Mouse (Mus musculus): ENCODE results near the gene Tuba1c. TPM values are rescaled to one million over a fixed set of nuclear protein-coding genes. Genes with fewer than 3 reads are reported as not detected.
"Not testable (repeated sequence)": the region's sequence is repeated elsewhere in the genome, so short reads cannot be mapped to it uniquely, and the experiment has no call there.

The Tuba1c gene
- polyA plus RNA-seq, 1 experiment from 2014 or later = 142 TPM

DNA sequence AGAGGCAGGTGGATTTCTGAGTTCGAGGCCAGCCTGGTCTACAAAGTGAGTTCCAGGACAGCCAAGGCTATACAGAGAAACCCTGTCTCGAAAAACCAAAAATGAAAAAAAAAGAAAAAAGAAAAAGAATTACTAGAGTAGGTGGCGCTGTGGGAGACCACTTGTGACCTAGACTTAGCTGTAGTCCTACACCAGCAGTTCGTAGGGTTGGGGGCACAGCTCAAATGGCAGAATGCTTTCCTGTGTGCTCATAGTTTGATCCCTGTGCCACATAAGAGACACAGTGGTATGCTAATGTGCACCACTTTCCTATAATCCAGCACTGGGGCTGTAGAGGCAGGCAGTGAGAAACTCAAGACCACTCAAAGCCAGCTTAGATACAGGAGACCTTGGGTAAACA is 9.6 kb downstream of the Tuba1c start:
- no peaks in the 10 kb centered on the region for H3K4me1 ChIP-seq (replicated peaks; ENCODE audit: control insufficient read depth, insufficient read depth, low read length)
- WGBS = 83% methylated on average over 4 of the region's 4 CpGs
- ATAC-seq (replicated peaks; ENCODE audit: low FRiP score) (no peak), DNase-seq (ENCODE audit: low spot score) (no peak)
- H3K4me2 ChIP-seq (ENCODE audit: low read depth, low read length, severe bottlenecking) = no peak overlapping the region
- no peaks in the 10 kb centered on the region; the same call in 1 of the 2 replicates for H3K36me3 ChIP-seq (ENCODE audit: control insufficient read depth, insufficient read depth, low read length)
- H3K27ac ChIP-seq (ENCODE audit: low read depth, low read length) = no peak overlapping the region
- H3K4me3 ChIP-seq (ENCODE audit: low read depth, low read length) = no peak overlapping the region
- H3K27me3 ChIP-seq (ENCODE audit: control insufficient read depth, insufficient read depth, low read length) = no peaks in the 10 kb centered on the region
- no peak overlapping the region for H3K9ac ChIP-seq (ENCODE audit: low read length)
- H3K9me3 ChIP-seq (ENCODE audit: control insufficient read depth, low read length) = no peaks in the 10 kb centered on the region

DNA sequence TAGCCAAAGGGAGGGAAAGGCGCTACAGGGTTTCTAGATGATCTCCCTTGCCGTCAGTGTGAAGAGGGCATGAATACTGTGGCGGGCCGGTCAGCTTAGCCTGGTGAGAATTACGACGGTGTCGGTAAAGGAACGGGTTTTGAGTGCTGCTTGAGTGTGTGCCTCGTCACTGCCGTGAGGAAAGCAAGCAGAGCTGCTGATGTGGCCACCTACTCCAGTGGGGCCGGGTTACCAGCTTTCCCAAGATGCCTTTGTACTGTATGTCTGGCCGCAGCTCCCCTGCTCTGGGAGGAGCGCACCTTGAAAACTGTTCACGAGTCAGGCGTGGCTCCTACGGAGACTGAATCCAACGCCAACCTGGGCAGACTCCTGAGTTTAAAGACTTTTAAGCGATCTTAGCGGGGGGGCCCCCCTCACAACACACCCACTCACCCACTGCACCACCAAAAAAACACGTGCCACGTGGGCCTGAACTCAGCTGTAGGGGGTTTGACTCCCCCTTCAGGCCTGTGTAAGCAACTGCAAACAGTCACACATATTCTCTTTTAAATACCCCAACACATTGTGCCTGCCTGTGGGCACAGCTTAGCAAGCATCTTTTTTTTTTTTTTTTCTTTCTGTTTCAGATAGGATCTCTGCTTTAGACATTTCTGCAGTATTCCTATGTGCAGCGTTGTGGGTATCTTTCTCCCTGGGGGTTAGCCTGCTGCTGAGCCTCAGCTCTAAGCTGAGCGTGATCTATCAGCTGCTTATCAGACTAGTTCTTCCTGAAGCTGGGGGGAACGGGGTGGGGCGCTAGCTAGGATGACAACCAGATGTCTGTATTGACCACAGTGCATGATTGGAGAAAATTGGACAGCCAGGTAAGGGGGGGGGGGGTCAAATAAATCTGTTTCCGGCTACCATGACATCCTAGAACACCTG is 10.6 kb downstream of the Tuba1c start:
- Histone ChIP-seq H3K4me1 (replicated peaks; ENCODE audit: control insufficient read depth, insufficient read depth, low read length) (0 out of 2 replicates have a peak, but pooled peaks cover 3% of the 10 kb centered on the region), H3K36me3 (ENCODE audit: control insufficient read depth, insufficient read depth, low read length) (no peaks in the 10 kb centered on the region; the same call in 1 of the 2 replicates), H3K4me3 (ENCODE audit: low read depth, low read length) (no peak overlapping the region), H3K9me3 (ENCODE audit: control insufficient read depth, low read length) (no peaks in the 10 kb centered on the region), H3K4me2 (ENCODE audit: low read depth, low read length, severe bottlenecking) (no peak overlapping the region), H3K9ac (ENCODE audit: low read length) (no peak overlapping the region), H3K27ac (ENCODE audit: low read depth, low read length) (no peak overlapping the region), H3K27me3 (ENCODE audit: control insufficient read depth, insufficient read depth, low read length) (no peaks in the 10 kb centered on the region)
- ATAC-seq (replicated peaks; ENCODE audit: low FRiP score) = no peak
- DNase-seq (ENCODE audit: low spot score) = no peak
- WGBS = 74% methylated on average over 26 of the region's 26 CpGs

DNA sequence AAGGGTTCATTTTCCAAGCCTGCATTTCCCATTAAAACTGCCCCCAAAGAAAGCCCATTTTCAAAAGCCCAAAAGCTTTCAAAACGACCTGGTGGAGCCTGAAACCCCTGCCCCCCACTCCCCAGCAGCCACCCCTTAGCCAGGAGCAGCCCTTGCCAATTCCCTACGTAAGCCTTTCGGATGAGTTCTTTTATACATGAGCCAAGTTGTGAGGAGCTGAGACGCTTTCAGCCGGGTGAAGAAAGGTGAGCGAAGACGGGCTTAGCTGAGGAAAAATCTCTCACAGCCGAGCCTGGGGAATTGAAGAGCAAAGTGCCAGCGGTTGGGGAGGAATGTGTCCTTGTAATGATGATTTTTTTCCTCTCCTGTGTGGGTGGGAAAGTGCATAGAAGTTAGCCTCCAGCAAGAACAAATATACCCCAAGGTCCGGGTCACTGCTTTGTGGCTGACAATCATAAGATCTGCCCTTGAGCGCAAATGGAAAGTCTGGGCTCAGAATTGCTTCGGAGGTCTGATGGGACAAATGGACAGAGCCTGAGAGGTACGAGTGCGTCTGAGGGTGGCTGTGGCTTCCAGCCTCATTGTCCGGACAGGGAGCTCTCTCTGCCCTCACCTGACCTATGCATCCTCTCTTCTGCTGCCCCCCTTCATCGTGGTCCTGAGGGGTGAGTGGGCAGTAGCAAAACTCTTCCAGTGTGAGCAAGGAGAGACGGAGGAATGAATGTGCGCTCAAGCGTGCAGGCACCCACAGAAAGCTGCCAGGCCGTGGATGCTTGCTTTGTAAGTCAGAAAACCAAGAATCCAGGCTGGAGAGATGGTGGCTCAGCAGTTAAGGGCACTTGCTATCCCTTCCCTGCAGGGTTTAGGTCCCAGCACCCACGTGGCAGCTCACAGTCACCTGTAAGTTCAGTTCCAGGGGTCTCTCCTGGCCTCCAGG is 11.5 kb downstream of the Tuba1c start:
- Histone ChIP-seq H3K27ac (ENCODE audit: low read depth, low read length) (no peak overlapping the region), H3K36me3 (ENCODE audit: control insufficient read depth, insufficient read depth, low read length) (no peaks in the 10 kb centered on the region), H3K4me1 (replicated peaks; ENCODE audit: control insufficient read depth, insufficient read depth, low read length) (0 out of 2 replicates have a peak, but pooled peaks cover 3% of the 10 kb centered on the region), H3K9me3 (ENCODE audit: control insufficient read depth, low read length) (no peaks in the 10 kb centered on the region), H3K4me3 (ENCODE audit: low read depth, low read length) (no peak overlapping the region), H3K4me2 (ENCODE audit: low read depth, low read length, severe bottlenecking) (no peak overlapping the region), H3K27me3 (ENCODE audit: control insufficient read depth, insufficient read depth, low read length) (no peaks in the 10 kb centered on the region), H3K9ac (ENCODE audit: low read length) (no peak overlapping the region)
- no peak for ATAC-seq (replicated peaks; ENCODE audit: low FRiP score)
- 55% methylated on average over 21 of the region's 21 CpGs for WGBS
- DNase-seq (ENCODE audit: low spot score) = no peak

DNA sequence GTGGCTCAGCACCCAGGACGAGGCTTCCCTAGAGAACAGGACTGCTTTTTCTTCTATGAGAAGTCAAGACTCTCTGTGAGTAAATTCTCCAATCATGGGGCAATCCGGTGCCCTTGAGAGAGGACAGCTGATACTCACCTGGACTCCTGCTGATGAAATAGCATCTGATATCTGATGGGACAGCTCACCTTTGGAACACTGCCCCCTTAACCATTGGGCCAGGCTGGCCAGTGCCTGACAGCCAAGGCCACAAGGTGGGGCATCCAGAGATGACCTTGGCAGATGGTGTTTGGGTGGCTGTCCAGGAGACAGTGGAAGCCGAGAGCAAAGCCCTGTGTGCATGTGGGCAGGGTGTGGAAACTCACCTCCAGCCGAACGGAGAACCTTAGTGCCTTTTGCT is 12.6 kb downstream of the Tuba1c start:
- no peak overlapping the region for H3K4me3 ChIP-seq (ENCODE audit: low read depth, low read length)
- no peak overlapping the region for H3K4me2 ChIP-seq (ENCODE audit: low read depth, low read length, severe bottlenecking)
- no peaks in the 10 kb centered on the region for H3K9me3 ChIP-seq (ENCODE audit: control insufficient read depth, low read length)
- no peak for DNase-seq (ENCODE audit: low spot score)
- no peak overlapping the region for H3K27ac ChIP-seq (ENCODE audit: low read depth, low read length)
- ATAC-seq (replicated peaks; ENCODE audit: low FRiP score) = no peak
- 0 out of 2 replicates have a peak, but pooled peaks cover 3% of the 10 kb centered on the region for H3K4me1 ChIP-seq (replicated peaks; ENCODE audit: control insufficient read depth, insufficient read depth, low read length)
- H3K36me3 ChIP-seq (ENCODE audit: control insufficient read depth, insufficient read depth, low read length) = no peaks in the 10 kb centered on the region
- no peaks in the 10 kb centered on the region for H3K27me3 ChIP-seq (ENCODE audit: control insufficient read depth, insufficient read depth, low read length)
- 84% methylated on average over 5 of the region's 5 CpGs for WGBS
- H3K9ac ChIP-seq (ENCODE audit: low read length) = no peak overlapping the region

DNA sequence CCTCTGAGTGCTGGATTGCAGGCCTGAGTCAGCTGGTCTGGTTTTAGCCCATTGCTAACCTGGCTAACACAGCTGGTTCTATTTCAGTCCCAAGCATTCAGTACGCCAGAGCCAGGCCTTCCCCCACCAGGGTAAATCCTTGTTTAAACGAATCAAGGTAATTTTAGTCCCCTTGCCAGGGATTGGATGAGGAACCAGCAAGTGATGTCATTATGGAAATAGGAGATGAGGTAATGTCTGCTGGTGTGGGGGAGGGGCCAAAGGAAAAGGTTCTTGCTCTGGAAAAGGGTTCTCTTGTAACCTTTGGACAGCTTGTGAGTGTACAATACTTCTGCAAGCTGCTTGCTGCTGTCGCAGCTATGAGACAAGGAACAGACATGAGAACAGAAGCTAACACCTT is 15.2 kb downstream of the Tuba1c start:
- DNase-seq (ENCODE audit: low spot score) (no peak), ATAC-seq (replicated peaks; ENCODE audit: low FRiP score) (no peak)
- no peak overlapping the region for H3K9ac ChIP-seq (ENCODE audit: low read length)
- no peak overlapping the region for H3K4me2 ChIP-seq (ENCODE audit: low read depth, low read length, severe bottlenecking)
- H3K36me3 ChIP-seq (ENCODE audit: control insufficient read depth, insufficient read depth, low read length) = no peaks in the 10 kb centered on the region
- H3K27ac ChIP-seq (ENCODE audit: low read depth, low read length) = no peak overlapping the region
- H3K4me3 ChIP-seq (ENCODE audit: low read depth, low read length) = no peak overlapping the region
- H3K4me1 ChIP-seq (replicated peaks; ENCODE audit: control insufficient read depth, insufficient read depth, low read length) = 0 out of 2 replicates have a peak, but pooled peaks cover 3% of the 10 kb centered on the region
- WGBS = 51% methylated on average over 3 of the region's 3 CpGs
- no peaks in the 10 kb centered on the region for H3K27me3 ChIP-seq (ENCODE audit: control insufficient read depth, insufficient read depth, low read length)
- no peaks in the 10 kb centered on the region for H3K9me3 ChIP-seq (ENCODE audit: control insufficient read depth, low read length)

DNA sequence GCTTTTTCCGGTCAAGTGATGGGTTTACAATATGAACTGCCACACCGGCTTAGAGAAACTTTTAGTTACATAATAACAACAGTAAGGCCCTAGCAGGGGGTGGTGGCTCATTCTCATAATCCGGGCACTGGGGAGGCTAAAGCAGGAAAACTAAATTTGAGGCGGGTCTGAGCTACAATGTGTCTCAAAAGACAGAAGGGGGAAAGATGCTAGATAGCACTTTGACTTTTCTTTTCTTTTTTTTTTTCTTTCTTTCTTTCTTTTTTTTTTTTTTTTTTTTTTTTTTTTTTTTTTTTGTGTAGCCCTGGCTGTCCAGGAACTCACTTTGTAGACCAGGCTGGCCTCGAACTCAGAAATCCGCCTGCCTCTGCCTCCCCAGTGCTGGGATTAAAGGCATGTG is 16.0 kb downstream of the Tuba1c start:
- DNase-seq (ENCODE audit: low spot score) = not testable (repeated sequence)

DNA sequence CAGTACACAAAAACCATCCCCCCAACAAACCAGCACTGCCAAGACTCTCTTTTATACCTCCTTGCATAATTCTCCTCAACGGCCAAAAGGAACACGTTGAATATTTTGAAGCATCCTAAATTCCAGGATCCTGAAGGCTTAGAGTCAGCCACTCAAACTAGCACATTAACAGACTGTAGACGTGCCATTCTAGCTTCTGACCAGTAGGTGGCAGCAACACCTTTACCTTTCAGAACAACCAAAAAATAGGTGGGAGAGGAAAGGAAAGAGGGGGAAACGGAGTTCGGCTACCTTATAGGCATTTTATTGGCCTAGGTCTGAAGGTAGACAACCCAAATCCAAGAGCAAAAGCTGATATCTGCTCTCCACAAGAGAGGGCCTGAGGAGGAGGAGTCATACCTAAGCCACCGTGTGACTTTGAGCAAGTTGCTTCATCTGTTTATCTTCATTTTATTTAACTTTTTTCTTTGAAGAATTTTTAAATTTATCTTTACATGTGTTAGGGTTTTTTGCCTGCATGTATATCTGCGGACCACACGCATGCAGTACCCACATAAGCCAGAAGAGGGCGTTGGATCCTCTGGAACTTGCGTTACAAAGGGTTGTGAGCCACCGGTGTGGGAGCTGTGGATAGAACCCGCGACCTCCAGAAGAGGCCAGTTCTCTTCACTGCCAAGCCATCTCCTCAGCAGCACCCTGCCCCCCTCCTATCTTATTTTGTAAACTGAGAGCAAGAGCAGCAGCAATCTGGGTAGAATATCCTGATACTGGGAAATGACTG is 20.0 kb downstream of the Tuba1c start:
- Histone ChIP-seq H3K27ac (ENCODE audit: low read depth, low read length) (no peak overlapping the region), H3K27me3 (ENCODE audit: control insufficient read depth, insufficient read depth, low read length) (peaks cover 19% of the 10 kb centered on the region), H3K9me3 (ENCODE audit: control insufficient read depth, low read length) (no peaks in the 10 kb centered on the region), H3K4me1 (replicated peaks; ENCODE audit: control insufficient read depth, insufficient read depth, low read length) (peaks cover 7% of the 10 kb centered on the region; the same call in 1 of the 2 replicates), H3K4me2 (ENCODE audit: low read depth, low read length, severe bottlenecking) (no peak overlapping the region), H3K9ac (ENCODE audit: low read length) (no peak overlapping the region), H3K4me3 (ENCODE audit: low read depth, low read length) (no peak overlapping the region), H3K36me3 (ENCODE audit: control insufficient read depth, insufficient read depth, low read length) (no peaks in the 10 kb centered on the region)
- WGBS = 36% methylated on average over 13 of the region's 13 CpGs
- ATAC-seq (replicated peaks; ENCODE audit: low FRiP score) = no peak
- peak; percentile 70 for DNase-seq (ENCODE audit: low spot score)

More for the DNA sequence above, 16.0 kb downstream of the Tuba1c start:
- H3K4me2 ChIP-seq (ENCODE audit: low read depth, low read length, severe bottlenecking); H3K36me3 ChIP-seq (ENCODE audit: control insufficient read depth, insufficient read depth, low read length); ATAC-seq (replicated peaks; ENCODE audit: low FRiP score); H3K9me3 ChIP-seq (ENCODE audit: control insufficient read depth, low read length); H3K27me3 ChIP-seq (ENCODE audit: control insufficient read depth, insufficient read depth, low read length); H3K9ac ChIP-seq (ENCODE audit: low read length); H3K27ac ChIP-seq (ENCODE audit: low read depth, low read length); H3K4me3 ChIP-seq (ENCODE audit: low read depth, low read length); H3K4me1 ChIP-seq (replicated peaks; ENCODE audit: control insufficient read depth, insufficient read depth, low read length): not testable (repeated sequence)
- 86% methylated on average over 6 of the region's 6 CpGs for WGBS

DNA sequence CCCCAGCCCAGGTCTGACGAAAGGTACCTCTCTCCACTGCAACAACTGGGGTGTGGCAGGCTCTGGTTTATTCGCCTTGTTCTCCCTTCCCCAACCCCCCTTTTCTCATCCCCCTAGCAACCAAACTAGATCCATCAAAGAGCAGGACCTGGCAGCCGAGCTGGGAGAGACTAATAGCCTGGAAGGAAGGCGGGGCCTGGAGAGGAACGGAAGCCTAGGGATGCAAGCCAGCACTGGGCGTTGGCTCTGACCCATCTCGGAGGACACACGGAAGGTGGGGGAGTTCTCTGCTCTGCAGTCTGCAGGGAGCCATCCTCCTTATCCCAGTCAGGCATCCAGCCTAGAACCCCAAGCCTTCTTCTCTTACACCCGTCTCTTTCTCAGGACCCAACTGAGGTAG is 23.7 kb downstream of the Tuba1c start:
- Histone ChIP-seq H3K27ac (ENCODE audit: low read depth, low read length) (no peak overlapping the region), H3K27me3 (ENCODE audit: control insufficient read depth, insufficient read depth, low read length) (peaks cover 54% of the 10 kb centered on the region), H3K9me3 (ENCODE audit: control insufficient read depth, low read length) (no peaks in the 10 kb centered on the region), H3K36me3 (ENCODE audit: control insufficient read depth, insufficient read depth, low read length) (no peaks in the 10 kb centered on the region), H3K4me1 (replicated peaks; ENCODE audit: control insufficient read depth, insufficient read depth, low read length) (peaks cover 10% of the 10 kb centered on the region; the same call in 1 of the 2 replicates), H3K9ac (ENCODE audit: low read length) (no peak overlapping the region), H3K4me2 (ENCODE audit: low read depth, low read length, severe bottlenecking) (no peak overlapping the region), H3K4me3 (ENCODE audit: low read depth, low read length) (no peak overlapping the region)
- DNase-seq (ENCODE audit: low spot score) (no peak), ATAC-seq (replicated peaks; ENCODE audit: low FRiP score) (no peak)
- 8% methylated on average over 9 of the region's 9 CpGs for WGBS
